ENCODE assay signal across 7 mouse cellular contexts in the genomic region with DNA sequence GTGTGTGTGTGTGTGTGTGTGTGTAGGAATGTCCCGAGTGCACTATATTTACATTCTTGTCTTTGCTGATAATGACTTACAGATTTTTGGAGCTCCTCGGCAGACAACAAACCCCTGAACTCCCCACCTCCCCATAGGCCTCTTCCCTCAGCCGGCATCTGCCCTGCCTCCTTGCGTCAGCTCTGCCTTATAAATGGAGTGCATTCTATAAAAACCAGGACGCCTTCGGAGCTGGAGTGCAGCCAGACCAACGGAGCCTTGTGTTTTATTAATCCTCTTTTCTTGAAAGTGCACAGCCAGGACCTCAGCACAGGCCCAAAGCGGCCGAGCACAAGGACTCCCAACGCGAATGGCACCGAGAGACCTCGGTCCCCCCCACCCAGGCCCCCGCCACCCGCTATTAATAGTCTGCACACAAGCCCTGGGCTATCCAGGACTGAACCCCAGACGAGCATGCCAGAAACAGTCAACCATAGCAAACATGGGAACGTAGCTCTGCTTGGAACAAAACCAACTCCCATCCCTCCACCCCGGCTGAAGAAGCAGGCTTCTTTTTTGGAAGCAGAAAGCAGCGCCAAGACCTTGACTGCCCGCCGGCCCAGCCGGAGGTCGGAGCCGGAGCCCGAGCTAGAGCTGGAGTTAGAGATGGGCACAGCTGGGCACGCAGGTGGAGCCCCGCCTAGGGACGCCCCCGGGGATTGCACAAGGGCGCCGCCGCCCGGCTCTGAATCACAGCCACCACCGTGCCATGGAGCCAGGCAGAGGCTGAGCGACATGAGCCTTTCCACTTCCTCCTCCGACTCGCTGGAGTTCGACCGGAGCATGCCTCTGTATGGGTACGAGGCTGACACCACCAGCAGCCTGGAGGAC. TPM values are rescaled to one million over a fixed set of nuclear protein-coding genes. Genes with fewer than 3 reads are reported as not detected.
DNase-seq lines count a peak whose midpoint lies in the region; ATAC-seq and TF ChIP-seq lines count a peak whose summit lies in the region.

No protein-coding gene starts in this region.

- DNase-seq in brain, embryonic 14.5 days (ENCODE audit: low read depth) = peak; percentile 95
- DNase-seq in heart, embryonic 10.5 days (ENCODE audit: low spot score) = peak; percentile 86
- DNase-seq in limb, embryonic 14.5 days (ENCODE audit: low spot score) = peak; percentile 96
- DNase-seq in spleen, postnatal 36 days (ENCODE audit: low spot score in 2 of 2) = peak; percentile 13 to 30

- H3K27ac ChIP-seq in embryonic fibroblast, embryonic 13.5 days (ENCODE audit: insufficient read depth, low read length) = peak overlapping the region; percentile 91
- peak overlapping the region; percentile 84 for H3K27ac ChIP-seq in heart, embryonic 10.5 days
- peak overlapping the region; percentile 93 for H3K27ac ChIP-seq in kidney, embryonic 15.5 days
- H3K27ac ChIP-seq in limb, embryonic 14.5 days (replicated peaks; ENCODE audit: low read depth, low read length) = peak overlapping the region; percentile 98
- H3K27ac ChIP-seq in midbrain, embryonic 15.5 days = peak overlapping the region; percentile 82

- H3K27me3 ChIP-seq in heart, embryonic 10.5 days (ENCODE audit: insufficient read depth, poor library complexity, severe bottlenecking) = no peaks in the 10 kb centered on the region
- no peaks in the 10 kb centered on the region for H3K27me3 ChIP-seq in kidney, embryonic 15.5 days
- H3K27me3 ChIP-seq in limb, embryonic 14.5 days (ENCODE audit: control insufficient read depth, insufficient read depth, low read length) = no peaks in the 10 kb centered on the region
- H3K27me3 ChIP-seq in midbrain, embryonic 15.5 days (replicated peaks) = no peaks in the 10 kb centered on the region

- TF ChIP-seq POLR2A in brain, embryonic 14.5 days (IDR thresholded peaks at IDR 0.05; ENCODE audit: borderline replicate concordance, extremely low read depth, insufficient read depth, insufficient read length, poor library complexity, severe bottlenecking) = no peak; the same call in 1 of the 2 replicates
- peak; percentile 68 for TF ChIP-seq POLR2A in embryonic fibroblast, embryonic 13.5 days (IDR thresholded peaks at IDR 0.05; ENCODE audit: low read depth, low read length)
- 0 out of 2 replicates have a peak, but pooled peaks have one; percentile 17 for TF ChIP-seq POLR2A in limb, embryonic 14.5 days (IDR thresholded peaks at IDR 0.05; ENCODE audit: borderline replicate concordance, extremely low read depth, insufficient read depth, insufficient read length)

- H3K9me3 ChIP-seq in heart, embryonic 10.5 days = no peaks in the 10 kb centered on the region
- no peaks in the 10 kb centered on the region for H3K9me3 ChIP-seq in kidney, embryonic 15.5 days (replicated peaks)
- no peaks in the 10 kb centered on the region for H3K9me3 ChIP-seq in limb, embryonic 14.5 days (ENCODE audit: control insufficient read depth, low read length)
- no peaks in the 10 kb centered on the region for H3K9me3 ChIP-seq in midbrain, embryonic 15.5 days

- WGBS in heart, embryonic 10.5 days = 13% methylated on average over 40 of the region's 40 CpGs
- WGBS in kidney, embryonic 15.5 days = 14% methylated on average over 40 of the region's 40 CpGs
- 9% methylated on average over 40 of the region's 40 CpGs for WGBS in limb, embryonic 14.5 days
- WGBS in midbrain, embryonic 15.5 days = 4% methylated on average over 40 of the region's 40 CpGs

- peak; percentile 49 for TF ChIP-seq CTCF in brain, embryonic 14.5 days (IDR thresholded peaks at IDR 0.05; ENCODE audit: borderline replicate concordance, extremely low read depth, insufficient read depth, insufficient read length)
- no peak for TF ChIP-seq CTCF in embryonic fibroblast, embryonic 13.5 days (IDR thresholded peaks at IDR 0.05; ENCODE audit: borderline replicate concordance, insufficient read depth, low read length)

- H3K4me3 ChIP-seq in embryonic fibroblast, embryonic 13.5 days (ENCODE audit: insufficient read depth, low read length) = peak overlapping the region; percentile 51
- peak overlapping the region; percentile 56 for H3K4me3 ChIP-seq in heart, embryonic 10.5 days
- peak overlapping the region; percentile 36 for H3K4me3 ChIP-seq in kidney, embryonic 15.5 days (replicated peaks)
- peak overlapping the region; percentile 61 for H3K4me3 ChIP-seq in limb, embryonic 14.5 days (replicated peaks; ENCODE audit: low read length)
- peak overlapping the region; percentile 41 for H3K4me3 ChIP-seq in midbrain, embryonic 15.5 days

- H3K9ac ChIP-seq in kidney, embryonic 15.5 days = peak overlapping the region; percentile 27; the same call in 1 of the 2 replicates
- peak overlapping the region; percentile 71 for H3K9ac ChIP-seq in limb, embryonic 14.5 days (ENCODE audit: low read depth, low read length, severe bottlenecking)
- peak overlapping the region; percentile 42 for H3K9ac ChIP-seq in midbrain, embryonic 15.5 days

- ATAC-seq in kidney, embryonic 15.5 days (replicated peaks; ENCODE audit: low FRiP score) = peak; percentile 67
- ATAC-seq in limb, embryonic 14.5 days (ENCODE audit: low FRiP score, low read depth) = peak; percentile 87
- ATAC-seq in midbrain, embryonic 15.5 days (replicated peaks) = peak; percentile 89

- H3K36me3 ChIP-seq in heart, embryonic 10.5 days = peaks cover 12% of the 10 kb centered on the region; the same call in 1 of the 2 replicates
- H3K36me3 ChIP-seq in kidney, embryonic 15.5 days = peaks cover 28% of the 10 kb centered on the region
- 0 out of 2 replicates have a peak, but pooled peaks cover 4% of the 10 kb centered on the region for H3K36me3 ChIP-seq in limb, embryonic 14.5 days (ENCODE audit: control insufficient read depth, insufficient read depth, low read length)
- no peaks in the 10 kb centered on the region for H3K36me3 ChIP-seq in midbrain, embryonic 15.5 days (replicated peaks)

- peak overlapping the region; percentile 56 for H3K4me2 ChIP-seq in kidney, embryonic 15.5 days
- H3K4me2 ChIP-seq in limb, embryonic 14.5 days (replicated peaks; ENCODE audit: low read depth, low read length, severe bottlenecking) = peak overlapping the region; percentile 80
- peak overlapping the region; percentile 58 for H3K4me2 ChIP-seq in midbrain, embryonic 15.5 days

- H3K4me1 ChIP-seq in embryonic fibroblast, embryonic 13.5 days (ENCODE audit: control insufficient read depth, insufficient read depth, low read length) = peaks cover 12% of the 10 kb centered on the region
- peaks cover 51% of the 10 kb centered on the region for H3K4me1 ChIP-seq in heart, embryonic 10.5 days
- peaks cover 47% of the 10 kb centered on the region for H3K4me1 ChIP-seq in kidney, embryonic 15.5 days
- H3K4me1 ChIP-seq in limb, embryonic 14.5 days (ENCODE audit: control insufficient read depth, insufficient read depth, low read length) = peaks cover 33% of the 10 kb centered on the region
- H3K4me1 ChIP-seq in midbrain, embryonic 15.5 days = peaks cover 25% of the 10 kb centered on the region

RNA-seq across cellular contexts. Expression of a gene that starts 41.7 kb away (rescaled TPM):
- polyA plus RNA-seq in brain, embryonic 14.5 days (2012; rRNA removed) = 62.6 and 76.0 TPM in 2 replicates
- 107 and 122 TPM in 2 replicates for polyA plus RNA-seq in embryonic fibroblast, embryonic 13.5 days (2011; ENCODE audit: insufficient read length, low read depth, missing spikeins)
- polyA plus RNA-seq in heart, embryonic 10.5 days (2016; fragmentation: Nextera tagmentation; extraction: Ambion mirVana) = 186 and 196 TPM in 2 replicates
- 163 and 184 TPM in 2 replicates for polyA plus RNA-seq in kidney, embryonic 15.5 days (2015; fragmentation: Nextera tagmentation; extraction: Ambion mirVana)
- 80.7 and 103 TPM in 2 replicates for polyA plus RNA-seq in limb, embryonic 14.5 days (2012; rRNA removed)
- 186 and 189 TPM in 2 replicates for polyA plus RNA-seq in limb, embryonic 14.5 days (2014; fragmentation: Nextera tagmentation; extraction: Ambion mirVana)
- polyA plus RNA-seq in midbrain, embryonic 15.5 days (2015; fragmentation: Nextera tagmentation; extraction: Ambion mirVana) = 116 and 120 TPM in 2 replicates

Comparison
In these comparisons a context has a peak if more than half of its experiments do, and no peak if none do; other contexts are left out.
1. Peak in every context shown above with its lines: DNase-seq, ATAC-seq, H3K4me3 ChIP-seq and H3K27ac ChIP-seq.
2. DNase-seq: peak in every context shown above with its lines; median percentile 96 in limb, embryonic 14.5 days; 95 in brain, embryonic 14.5 days; 86 in heart, embryonic 10.5 days; 22 in spleen, postnatal 36 days.